Mouse (Mus musculus) kidney, adult 11 months (tissue): Measurements from ENCODE around the gene Akr1c12.
"Not testable (repeated sequence)": the region's sequence is repeated elsewhere in the genome, so short reads cannot be mapped to it uniquely, and the experiment has no call there.

Experiments
- DNase-seq: peaks from one replicate; pipeline ENCODE4 v3.0.0; 2022

Gene Akr1c12

DNA sequence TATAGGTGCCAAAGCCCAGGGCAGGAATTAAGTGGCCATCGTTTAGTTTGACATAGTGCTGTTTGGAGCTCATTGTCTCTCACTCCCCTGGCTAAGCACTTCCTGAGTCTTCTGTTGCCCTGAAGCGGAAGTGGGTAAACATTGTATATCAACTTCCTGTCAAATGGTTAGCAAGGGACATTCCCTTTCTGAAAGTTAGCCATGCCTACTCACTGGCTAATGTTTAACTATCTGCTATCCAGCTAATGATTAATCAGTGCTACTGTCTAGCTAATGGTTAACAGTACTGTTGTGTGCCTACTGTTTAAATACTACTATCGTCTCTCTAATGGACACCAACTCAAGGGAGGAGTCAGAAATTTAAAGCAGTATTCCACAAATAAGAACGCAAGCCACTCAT is at the start of gene Akr1c12:
TSS of gene Akr1c12 (minus strand) at position 150 of the 400 bp plus-strand sequence.
- peak; percentile 30 for DNase-seq

DNA sequence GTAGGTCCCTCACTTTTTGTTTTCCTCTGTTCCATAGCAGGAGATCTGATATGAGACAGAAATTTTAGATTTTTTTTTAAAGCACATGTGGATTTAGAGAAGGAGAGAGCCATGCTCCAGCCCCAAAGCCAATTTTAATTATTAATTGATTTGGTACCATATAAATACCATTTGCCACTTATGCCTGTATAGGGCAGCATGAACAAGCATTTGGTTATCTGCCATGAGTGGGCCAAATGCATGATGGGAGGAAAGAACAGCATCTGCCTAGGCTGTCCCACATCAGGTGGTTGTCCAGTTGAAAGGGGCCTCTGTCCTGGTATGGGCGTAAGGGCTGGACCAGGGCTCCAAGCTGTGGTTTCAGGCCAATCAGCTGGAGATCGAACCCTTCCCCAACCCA is 39.5 kb upstream of the Akr1c12 start:
- no peak for DNase-seq

DNA sequence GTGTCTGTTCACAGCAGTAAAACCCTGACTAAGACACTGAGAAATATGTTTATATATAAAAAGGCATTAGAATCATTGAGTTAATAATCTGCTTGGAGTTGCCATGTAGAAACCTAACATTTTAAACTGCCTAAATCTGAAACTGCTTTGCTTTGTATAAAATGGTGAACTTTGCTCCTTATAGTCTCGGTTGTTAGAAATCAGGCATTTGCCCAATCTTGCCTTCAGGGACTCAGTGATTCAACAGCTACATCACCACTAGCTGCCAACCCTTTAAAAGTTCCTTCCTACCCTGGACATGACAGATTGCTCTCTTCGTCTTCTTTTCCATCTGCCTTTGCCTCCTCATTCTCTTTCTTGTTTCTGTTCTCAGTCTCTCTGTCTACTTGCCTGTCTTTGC is 34.7 kb upstream of the Akr1c12 start:
- no peak for DNase-seq

DNA sequence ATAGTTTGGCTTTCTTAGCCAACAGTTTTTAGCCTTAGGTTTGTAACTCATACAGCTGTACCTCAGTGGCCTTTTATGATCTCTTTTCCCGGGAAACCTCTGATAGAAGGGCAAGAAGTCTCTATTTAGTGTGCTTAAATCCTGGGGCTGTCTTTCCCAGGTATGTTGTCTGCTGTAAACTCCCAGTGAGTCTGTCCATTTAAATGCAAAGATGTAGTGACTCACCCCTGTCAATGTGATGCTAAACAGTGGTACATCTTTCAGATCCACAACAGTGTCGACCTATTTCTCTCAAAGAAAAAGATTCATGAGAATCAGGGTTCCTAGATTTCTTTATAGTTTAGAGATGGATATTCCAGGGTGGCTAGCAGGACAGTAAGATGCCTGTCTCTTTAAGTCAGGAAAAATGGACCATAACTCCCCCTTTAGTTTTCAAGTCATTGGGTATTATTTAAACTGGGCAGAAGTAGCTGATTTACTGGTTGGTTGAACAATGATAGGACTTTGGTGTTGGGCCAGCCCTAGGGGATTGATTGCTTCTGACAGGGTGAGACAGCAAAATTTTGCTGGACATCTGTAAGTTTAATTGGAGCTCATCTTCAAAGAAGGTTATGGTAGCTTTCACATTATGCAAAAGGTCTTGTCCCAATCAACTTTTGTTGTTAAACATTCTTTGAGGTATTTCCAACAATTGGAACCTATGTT is 25.8 kb upstream of the Akr1c12 start:
- DNase-seq: peak; percentile 41

DNA sequence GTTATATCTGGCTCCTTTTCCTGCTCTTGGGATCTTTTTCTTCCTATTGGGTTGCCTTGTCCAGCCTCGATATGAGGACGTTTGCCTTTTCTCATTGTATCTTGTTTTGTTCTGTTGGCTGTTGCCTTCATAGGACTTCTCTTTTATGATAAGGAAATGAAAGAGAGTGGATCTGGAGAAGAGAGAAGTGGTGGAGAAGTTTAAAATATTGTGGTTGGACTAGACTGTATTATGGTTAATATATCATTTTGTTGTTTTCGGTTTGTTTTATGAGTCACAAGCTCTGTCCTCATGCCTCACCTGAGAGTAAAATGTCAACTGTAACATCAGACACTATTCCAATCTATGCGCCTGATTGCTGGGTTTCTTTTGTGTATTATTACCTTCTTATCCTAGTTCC is 17.8 kb upstream of the Akr1c12 start:
- DNase-seq: no peak

DNA sequence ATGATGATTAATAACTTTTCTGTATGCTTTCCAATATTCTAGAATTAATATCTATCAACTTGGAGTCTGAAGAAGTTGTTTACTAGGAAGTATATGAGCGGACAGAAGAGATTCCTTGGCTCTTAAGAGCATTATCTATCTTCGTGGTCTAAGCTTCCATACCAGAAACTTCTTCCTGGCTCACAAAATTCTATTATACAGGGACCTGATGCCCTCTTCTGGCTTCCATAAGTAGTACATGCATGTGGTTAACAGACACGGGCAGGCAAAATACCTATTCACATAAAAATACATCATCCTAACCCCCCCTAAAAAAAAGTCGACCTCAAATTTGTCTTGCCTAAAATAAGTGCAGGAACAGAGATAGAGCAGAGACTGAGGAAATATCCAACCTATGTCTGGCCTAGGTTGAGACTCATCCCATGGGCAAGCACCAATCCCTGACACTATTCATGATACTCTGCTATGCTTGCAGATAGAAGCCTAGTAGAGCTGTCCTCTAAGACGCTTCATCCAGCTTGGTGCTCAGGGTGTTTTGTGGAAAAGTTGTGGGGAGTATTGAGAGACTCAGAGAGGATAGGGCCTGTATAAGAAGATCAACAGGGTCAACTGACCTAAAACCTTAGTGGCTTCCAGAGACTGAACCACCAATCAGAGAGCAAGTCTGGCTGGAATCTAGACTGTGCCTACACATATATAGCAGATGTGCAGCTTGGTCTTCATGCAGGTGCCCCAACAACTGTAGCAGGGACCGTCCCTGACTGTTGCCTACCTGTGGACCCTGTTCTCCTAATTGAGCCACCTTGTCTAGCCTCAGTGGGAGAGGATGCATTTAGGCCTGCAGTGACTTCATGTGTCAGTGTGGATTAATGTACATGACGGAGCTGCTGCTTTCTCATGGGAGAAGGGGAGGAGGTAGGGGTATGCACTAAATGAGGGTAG is 2.5 kb upstream of the Akr1c12 start:
- peak; percentile 14 for DNase-seq

DNA sequence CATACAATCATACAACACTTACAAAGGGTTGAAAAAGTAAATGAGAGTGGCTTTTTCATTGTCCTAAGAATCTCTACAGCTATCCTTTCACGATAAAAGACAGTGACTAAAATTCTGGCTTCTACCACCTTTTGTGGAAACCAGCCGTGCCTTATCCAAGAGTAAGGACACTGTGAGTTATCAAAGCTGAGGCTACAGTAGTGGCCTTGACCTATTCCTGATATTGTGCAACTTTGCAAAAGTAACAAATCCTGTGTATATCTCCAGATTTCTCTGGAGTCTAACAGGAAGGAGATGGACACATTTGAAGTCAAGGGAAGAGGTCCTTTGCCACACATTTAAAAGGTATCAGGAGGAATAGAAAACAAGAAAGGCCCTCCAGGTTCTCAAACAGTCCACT is 1.7 kb downstream of the Akr1c12 start:
- no peak for DNase-seq

DNA sequence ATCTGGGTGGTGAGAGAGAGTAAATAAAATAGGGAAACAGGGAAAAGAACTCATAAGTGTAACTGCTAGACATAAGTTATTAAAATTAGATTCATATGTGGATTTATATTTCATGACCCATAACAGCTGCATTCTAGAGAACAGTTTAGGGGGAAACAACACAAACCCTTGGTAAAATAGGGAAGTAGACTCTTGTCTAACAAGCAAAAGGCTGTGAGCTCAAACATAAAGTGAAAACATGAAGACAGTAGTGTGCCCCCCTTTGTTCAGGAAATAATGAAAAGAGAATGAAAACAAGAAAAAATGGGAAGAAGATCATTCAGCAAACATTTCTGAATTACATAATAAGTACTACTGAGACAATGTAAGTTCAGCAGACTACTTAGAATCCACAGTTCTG is 8.4 kb downstream of the Akr1c12 start:
- no peak for DNase-seq

DNA sequence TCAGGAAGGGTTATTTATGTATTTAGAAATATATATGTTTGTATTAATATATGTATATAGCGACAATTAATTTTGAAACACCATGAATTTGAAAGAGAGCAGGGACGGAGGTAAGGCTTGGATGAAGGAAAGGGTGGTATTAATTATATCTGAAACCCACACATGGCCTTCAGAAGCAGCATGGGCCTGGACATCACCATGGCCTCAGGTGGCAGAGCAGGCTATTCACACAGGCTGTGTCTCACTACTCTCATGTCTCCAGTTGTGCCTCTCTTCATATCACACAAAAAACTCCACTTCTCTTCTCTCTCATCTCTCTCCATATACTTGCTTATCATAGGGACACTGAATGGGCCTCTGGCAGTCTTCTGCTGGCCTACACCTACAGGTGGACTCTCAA is 13.8 kb downstream of the Akr1c12 start:
- DNase-seq: not testable (repeated sequence)

DNA sequence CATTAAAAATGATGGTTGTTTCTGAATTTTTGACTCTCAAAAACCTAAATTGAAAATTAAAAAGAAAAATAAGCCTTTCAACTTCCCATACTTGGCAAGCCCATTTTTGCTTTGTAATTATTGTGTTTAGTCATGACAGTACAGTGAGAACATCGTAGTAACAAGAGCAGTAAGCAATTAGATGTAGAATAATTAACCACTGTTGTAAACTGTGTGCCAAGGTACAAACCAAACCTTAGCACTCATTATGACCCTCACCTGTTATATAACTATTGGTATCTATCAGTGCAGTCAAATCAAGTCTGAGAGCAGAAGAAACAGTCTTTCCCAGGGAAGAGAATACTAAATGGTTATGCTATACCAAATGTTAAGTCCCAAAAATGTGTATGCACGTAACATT is 14.2 kb downstream of the Akr1c12 start:
- DNase-seq: no peak

DNA sequence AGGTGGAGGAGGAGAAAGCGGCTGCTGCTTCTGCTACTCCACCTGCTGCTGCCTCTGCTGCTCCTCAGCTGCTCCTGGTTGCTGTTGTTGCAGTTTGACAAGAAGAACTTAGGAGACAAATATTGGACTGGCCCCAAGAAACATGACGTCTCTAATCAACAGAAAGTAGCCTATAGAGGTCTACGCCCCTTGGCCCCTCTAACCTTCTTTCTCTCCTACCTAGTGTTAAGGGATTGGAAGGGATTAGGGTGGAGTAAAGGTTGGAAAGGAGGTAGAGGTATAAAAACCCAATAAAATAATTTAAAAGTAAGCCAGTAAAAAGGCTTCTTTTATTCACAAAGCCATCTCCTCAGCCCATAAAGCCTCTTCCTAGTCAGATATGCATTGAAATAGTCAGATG is 14.6 kb downstream of the Akr1c12 start:
- no peak for DNase-seq

DNA sequence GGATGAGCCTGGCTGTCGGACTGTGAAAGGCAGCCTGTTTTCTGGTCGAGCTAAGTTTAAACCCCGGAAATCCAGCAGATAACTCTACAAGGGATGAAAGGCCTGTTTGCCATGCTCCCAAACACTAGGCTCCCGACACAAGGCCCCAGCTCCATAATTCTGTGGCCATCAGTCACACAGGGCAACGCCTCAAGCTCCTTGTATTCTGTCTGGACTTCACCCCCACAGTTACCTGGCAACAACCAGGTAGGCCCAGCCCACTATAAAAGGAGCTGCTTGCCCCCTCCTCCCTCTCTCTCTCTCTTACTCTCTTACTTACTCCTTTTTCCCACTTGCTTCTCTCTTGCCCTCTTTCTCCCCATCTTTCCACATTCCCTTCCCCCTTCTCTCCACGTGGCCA is 21.9 kb downstream of the Akr1c12 start:
- no peak for DNase-seq

DNA sequence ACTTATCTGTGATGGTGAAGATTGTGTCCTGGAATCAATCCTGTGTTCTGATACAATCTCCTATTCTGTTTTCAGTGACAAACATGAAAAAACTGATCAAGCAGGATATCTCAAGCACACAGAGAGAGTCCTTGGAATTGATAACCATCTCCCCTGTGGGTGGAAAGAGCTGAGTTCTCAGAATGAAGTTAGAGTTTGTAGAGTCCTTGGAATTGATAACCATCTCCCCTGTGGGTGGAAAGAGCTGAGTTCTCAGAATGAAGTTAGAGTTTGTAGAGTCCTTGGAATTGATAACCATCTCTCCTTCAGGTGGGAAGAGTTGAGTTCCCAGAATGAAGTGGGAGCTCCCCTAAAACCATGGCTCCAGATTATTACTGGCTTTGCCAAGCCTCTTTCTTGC is 22.3 kb downstream of the Akr1c12 start:
- not testable (repeated sequence) for DNase-seq

DNA sequence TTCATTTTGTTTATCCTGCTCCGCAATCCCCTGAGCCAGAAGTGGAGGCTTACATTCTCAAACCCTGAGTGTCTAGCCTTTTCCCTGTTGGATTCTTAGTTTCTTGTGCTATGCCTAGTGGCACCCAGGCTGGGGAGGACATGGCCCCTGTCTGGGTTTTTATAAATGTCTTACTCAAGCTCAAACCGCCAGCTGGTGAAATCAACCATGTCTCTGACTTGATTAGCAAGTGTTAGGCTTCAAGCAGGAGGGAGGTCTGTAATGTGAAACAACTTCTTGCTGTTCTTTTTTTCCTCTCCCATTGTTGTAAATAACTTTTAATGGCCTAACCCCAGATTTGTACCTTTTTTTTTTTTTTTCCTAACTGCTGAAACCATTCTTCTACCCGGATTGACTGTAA is 29.9 kb downstream of the Akr1c12 start:
- DNase-seq: no peak

DNA sequence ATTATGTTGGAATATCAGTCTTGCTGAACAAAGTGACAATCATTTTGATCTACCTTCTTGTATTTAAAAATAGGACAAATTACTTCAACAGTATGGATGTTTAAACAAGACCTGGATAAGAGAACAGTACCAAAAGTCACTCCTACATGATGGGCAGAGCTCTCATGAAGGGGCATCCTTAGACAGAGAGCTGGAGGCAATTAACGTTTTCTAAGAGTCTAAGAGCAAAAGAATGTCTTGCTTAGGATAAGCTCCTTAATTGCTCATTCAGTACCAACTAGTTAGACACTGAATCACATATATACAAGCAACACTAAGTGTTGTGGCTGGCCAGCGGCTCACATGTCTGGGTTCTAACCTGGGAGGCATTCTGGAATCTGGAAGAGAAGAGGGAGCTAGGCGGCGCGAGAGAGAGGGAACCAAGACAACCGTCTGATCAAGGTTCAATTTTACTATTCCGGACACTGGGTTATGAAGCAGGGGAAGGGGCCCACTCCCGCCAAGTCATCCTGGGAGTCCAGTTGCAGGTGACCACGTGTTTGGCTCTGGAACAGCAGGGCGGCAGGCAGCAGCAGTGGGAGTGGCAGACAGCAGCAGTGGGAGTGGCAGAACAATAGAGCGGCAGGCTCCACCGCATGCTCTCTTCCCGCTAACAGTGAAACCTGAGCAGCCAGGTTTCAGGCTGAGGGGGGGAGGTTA is 34.2 kb downstream of the Akr1c12 start:
- peak; percentile 80 for DNase-seq

DNA sequence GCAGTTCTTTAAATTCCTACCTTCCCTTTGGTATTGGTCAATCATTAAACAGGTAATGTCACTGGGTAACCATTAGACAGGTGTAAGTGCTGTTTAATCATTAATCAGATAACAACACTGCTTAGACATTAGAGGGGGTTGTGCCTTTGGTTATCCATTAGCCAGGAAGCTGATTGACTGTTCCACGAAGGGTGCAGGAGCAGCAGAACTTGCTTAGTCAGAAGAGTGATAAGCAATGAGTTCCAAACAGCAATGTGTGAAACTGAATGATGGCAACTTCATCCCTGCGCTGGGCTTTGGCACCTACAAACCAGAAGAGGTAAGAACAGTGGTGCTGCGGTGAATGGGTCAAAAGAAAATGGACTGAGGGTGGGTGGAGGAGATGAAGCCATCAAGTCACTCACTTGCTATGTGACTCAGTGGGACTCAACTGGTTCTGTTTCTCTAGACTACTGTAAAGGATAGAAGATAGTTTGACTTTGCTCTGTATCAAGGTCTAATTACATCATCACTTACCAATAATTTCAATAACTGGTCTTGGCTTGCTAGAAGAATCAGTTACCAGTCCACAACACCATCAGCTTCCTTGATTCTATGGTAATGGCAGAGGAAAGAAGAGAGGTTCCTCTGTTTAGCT is 45.6 kb downstream of the Akr1c12 start:
- DNase-seq: peak; percentile 86

DNA sequence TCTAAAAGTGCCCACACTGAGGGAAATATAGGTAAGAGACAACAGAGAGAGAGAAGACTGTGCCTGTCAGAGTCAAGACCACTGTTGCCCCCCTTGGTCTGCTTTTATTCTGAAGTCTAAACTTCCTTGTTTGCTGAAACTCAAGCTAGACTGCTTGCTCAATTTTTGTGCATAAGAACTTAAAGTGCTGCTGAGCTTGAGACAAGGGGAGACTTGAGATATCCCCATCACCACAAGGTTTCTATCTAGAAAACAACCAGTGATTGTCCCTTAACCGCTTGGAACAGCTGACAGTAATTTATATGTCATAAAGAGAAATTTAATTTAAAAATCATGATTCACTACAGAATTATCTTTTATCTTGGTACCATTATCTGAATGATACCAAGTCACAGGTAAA is 46.1 kb downstream of the Akr1c12 start:
- no peak for DNase-seq

DNA sequence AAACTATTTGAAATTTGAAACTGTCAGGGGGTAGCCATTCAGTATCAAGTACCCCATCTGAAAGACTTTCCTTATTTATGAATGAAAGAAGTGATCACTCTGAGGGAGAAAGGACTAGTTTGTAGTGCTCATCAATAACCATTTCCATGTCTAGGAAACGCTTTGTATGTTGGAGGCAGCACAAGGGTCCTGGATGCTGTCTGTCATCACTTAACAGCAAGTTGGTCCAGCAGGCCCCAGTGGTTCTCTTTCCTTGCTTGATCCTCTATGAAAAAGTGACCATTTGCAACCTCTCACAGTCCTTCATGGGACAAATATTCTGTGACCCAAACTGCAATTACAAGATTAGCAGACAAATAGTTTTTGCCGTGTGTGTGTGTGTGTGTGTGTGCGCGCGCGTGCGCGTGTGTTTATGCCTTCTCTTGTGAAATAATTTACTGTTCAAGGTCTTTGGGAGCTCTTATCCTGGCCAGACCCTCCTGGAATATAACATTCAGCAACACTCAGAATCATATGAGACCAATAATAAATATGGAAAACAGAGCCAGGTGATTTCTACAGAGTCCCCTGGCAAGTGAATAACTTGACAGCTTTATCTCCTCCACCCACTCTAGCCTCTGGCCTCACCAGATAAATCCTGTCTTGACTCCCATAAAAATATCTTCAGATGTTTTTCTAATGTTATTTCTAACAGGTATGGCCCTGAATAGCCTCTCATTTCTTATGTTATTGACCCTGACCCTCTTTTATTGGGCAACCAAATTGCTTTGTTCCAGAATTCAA is 48.2 kb downstream of the Akr1c12 start:
- no peak for DNase-seq

DNA sequence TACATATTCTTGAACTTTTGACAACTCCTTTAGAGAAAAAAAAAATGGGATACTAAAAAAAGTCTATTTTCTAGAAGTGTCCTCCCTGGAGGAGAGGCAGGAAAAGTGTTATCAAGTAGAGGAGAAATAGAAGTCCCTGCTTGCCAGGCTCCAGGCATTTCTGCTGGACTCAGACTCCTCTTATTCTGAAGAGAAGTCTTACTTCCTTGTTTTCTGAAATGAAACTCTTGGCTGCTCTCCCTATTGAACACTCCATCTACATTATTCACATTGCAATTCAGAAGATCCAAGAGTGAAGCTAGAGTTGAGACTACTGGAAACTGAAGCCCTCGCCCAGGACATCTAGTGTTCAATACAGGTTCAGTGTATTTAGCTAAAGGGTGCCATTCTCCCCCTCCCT is 50.8 kb downstream of the Akr1c12 start, which contains the start of gene Akr1c19:
TSS of gene Akr1c19 (plus strand) at position 260 of the 400 bp plus-strand sequence.
- DNase-seq: no peak
